Mouse (Mus musculus): Measurements from ENCODE around the gene Lemd1.

Lemd1 gene

GRCm38 (mm10) chr1:132164780-132165518 lies 26.3 kb upstream of the Lemd1 start:
- DNase-seq (ENCODE audit: low read depth, low spot score): peak; percentile 53

GRCm38 (mm10) chr1:132165859-132166258 lies 25.4 kb upstream of the Lemd1 start:
- no peak for DNase-seq (ENCODE audit: low read depth, low spot score)

GRCm38 (mm10) chr1:132168115-132168767 lies 23.0 kb upstream of the Lemd1 start:
- no peak for DNase-seq (ENCODE audit: low read depth, low spot score)

GRCm38 (mm10) chr1:132170698-132171097 lies 20.5 kb upstream of the Lemd1 start:
- no peak for DNase-seq (ENCODE audit: low read depth, low spot score)

GRCm38 (mm10) chr1:132171619-132172018 lies 19.6 kb upstream of the Lemd1 start:
- no peak for DNase-seq (ENCODE audit: low read depth, low spot score)

- DNase-seq (ENCODE audit: low read depth, low spot score): no peak
Measured at GRCm38 (mm10) chr1:132186303-132186702, 4.9 kb upstream of the Lemd1 start.

GRCm38 (mm10) chr1:132188442-132189066 lies 2.7 kb upstream of the Lemd1 start:
- DNase-seq (ENCODE audit: low read depth, low spot score): no peak

GRCm38 (mm10) chr1:132189231-132189630 lies 2.0 kb upstream of the Lemd1 start:
- no peak for DNase-seq (ENCODE audit: low read depth, low spot score)

- peak; percentile 87 for DNase-seq (ENCODE audit: low read depth, low spot score)
Measured at GRCm38 (mm10) chr1:132190040-132190513, 1.2 kb upstream of the Lemd1 start.

- DNase-seq (ENCODE audit: low read depth, low spot score): no peak
Measured at GRCm38 (mm10) chr1:132190621-132191092, 574 bp upstream of the Lemd1 start.

GRCm38 (mm10) chr1:132191786-132192680 lies 802 bp downstream of the Lemd1 start:
- peak; percentile 62 for DNase-seq (ENCODE audit: low read depth, low spot score)

GRCm38 (mm10) chr1:132193806-132194205 lies 2.6 kb downstream of the Lemd1 start:
- no peak for DNase-seq (ENCODE audit: low read depth, low spot score)

- no peak for DNase-seq (ENCODE audit: low read depth, low spot score)
Measured at GRCm38 (mm10) chr1:132194624-132195023, 3.4 kb downstream of the Lemd1 start.

- DNase-seq (ENCODE audit: low read depth, low spot score): no peak
Measured at GRCm38 (mm10) chr1:132195100-132195499, 3.9 kb downstream of the Lemd1 start.

GRCm38 (mm10) chr1:132195681-132196080 lies 4.5 kb downstream of the Lemd1 start:
- DNase-seq (ENCODE audit: low read depth, low spot score): no peak

GRCm38 (mm10) chr1:132196337-132196736 lies 5.1 kb downstream of the Lemd1 start:
- DNase-seq (ENCODE audit: low read depth, low spot score): no peak

- DNase-seq (ENCODE audit: low read depth, low spot score): no peak
Measured at GRCm38 (mm10) chr1:132197666-132198065, 6.4 kb downstream of the Lemd1 start.

- no peak for DNase-seq (ENCODE audit: low read depth, low spot score)
Measured at GRCm38 (mm10) chr1:132198401-132199071, 7.3 kb downstream of the Lemd1 start.

GRCm38 (mm10) chr1:132199244-132199643 lies 8.0 kb downstream of the Lemd1 start:
- DNase-seq (ENCODE audit: low read depth, low spot score): no peak

- DNase-seq (ENCODE audit: low read depth, low spot score): no peak
Measured at GRCm38 (mm10) chr1:132199934-132200333, 8.7 kb downstream of the Lemd1 start.

All from mesoderm, embryonic 11.5 days (tissue).